Mouse (Mus musculus): Measurements from ENCODE around the gene Mettl22.

Mettl22 gene

DNA sequence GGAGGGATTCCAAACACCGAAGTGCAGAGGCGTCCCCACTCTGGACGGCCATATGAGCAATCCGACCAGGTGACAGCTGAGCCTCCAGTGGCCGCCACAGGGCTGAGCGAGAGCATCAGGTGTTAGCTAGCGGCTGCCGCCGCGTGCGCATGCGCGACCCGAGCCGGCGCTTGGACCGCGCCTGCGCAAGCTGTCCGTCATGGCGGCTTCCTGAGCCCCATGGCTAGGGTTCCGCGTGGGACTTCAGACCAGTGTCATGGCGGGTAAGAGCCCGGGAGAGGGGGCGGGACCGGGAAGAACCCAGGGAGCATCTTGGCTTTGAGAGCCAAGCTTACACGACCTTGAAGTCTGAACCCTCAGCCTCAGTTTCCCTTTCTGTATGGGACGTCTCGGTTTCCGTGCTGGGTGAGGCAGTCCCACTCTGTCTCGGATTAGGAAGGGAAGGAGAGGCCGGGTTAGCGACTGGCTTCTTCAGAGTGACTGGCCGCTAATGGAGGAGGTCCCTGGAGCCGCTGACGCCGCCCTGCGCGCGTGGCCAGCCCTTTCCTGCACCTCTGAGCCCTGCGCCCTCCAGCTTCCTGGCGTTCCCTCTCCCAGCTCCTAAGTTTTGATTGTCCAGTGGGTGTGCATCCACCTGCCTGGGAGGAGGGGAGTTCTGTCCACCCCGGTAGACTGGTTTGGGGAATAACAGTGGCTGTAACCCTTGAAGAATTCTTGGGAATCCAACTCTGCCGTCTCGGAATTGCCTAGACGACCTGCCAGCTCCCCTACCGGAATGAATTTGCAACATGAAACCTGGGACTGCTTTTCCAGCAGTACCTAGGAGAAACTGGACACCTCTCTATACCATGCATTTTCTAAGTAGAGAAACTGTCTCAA is at the start of gene Mettl22:
Gene Mettl22 (plus strand): TSS at position 186 of the 879 bp plus-strand sequence.
- DNase-seq, result peak; percentile 92

- DNase-seq, result no peak
Measured at GRCm38 (mm10) chr16:8420842-8421241, 49.7 kb upstream of the Mettl22 start.

- no peak for DNase-seq
Measured at GRCm38 (mm10) chr16:8423626-8424114, 46.9 kb upstream of the Mettl22 start.

GRCm38 (mm10) chr16:8424161-8424970 is 46.2 kb upstream of the Mettl22 start:
- no peak for DNase-seq

DNA sequence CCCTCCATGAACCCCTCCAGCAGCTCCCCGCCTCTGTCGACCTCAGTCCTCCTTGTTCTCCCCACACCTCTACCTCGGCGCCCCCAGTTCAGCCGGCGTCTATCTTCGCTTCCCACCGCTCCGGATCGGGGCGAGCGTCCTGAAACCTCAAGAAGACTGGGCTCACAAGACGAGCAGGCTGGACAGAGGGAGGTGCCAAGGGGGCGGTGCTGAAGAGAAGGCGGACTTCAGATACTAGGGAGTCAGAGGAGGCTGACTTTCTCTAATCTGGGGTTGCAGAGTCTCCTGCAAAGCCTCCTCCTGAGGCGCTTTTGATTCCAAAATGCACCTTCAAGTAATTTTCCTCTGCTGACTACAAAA is 45.6 kb upstream of the Mettl22 start, which contains the start of gene Tmem114:
Gene Tmem114 (minus strand): TSS at position 166 of the 360 bp plus-strand sequence.
- no peak for DNase-seq

- DNase-seq, result no peak
Measured at GRCm38 (mm10) chr16:8425736-8426135, 44.9 kb upstream of the Mettl22 start.

DNA sequence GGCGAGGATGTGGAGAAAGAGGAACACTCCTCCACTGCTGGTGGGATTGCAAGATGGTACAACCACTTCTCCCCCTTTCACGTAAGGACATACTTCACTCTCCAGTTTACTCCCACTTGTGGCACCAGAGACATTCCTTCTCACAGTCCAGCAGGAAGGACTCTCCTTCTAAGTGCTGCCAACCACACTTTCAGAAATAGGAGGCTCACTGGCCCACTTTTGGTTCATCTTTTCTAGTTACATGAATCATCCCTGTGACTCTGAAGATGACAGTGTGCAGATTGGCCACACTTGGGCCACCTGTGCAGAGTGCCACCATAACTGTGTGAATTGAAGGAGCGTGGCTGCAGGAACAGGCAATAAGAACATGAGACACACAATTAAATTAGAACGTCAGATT is 41.1 kb upstream of the Mettl22 start:
- DNase-seq, result no peak

- DNase-seq, result no peak
Measured at GRCm38 (mm10) chr16:8432616-8433015, 38.0 kb upstream of the Mettl22 start.

DNA sequence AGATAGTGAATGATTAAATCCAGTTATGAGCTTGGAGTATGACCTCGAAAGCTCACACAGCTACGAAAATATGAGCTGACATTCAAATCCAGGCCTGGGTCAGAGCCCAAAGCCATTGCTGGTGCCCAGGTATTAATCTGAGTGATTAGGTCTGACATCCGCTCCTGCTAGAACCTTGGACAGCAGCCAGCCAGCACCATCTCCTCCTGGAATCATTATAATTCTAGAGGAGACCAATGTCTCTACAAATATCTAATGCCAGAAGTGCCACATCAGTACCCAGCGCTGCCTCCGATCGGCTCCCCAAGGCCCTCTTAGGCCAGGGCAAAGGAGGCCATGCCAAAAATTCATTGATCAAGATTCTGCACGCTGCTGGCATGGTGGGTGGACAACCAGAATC is 25.7 kb upstream of the Mettl22 start:
- no peak for DNase-seq

- no peak for DNase-seq
Measured at GRCm38 (mm10) chr16:8446256-8446655, 24.3 kb upstream of the Mettl22 start.

DNA sequence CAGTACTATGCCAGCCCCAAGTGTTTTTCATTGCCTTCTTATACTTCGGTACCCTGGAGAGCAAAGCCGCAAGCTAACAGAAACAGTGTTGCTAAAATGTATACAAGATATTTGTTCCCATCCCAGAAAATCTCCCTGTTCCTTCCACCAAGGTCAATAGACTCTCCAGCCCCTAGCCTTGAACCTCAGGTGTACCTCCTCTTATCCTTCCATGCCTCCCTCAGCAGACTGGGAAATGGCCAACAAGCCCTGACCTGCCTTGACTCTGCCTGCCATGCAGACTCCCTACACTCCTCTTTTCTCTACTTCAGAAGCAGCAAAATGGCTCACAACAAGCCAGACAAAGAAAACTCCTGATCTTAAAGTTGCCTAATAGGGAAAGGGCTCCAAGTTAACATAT is 17.3 kb upstream of the Mettl22 start:
- DNase-seq, result no peak

DNA sequence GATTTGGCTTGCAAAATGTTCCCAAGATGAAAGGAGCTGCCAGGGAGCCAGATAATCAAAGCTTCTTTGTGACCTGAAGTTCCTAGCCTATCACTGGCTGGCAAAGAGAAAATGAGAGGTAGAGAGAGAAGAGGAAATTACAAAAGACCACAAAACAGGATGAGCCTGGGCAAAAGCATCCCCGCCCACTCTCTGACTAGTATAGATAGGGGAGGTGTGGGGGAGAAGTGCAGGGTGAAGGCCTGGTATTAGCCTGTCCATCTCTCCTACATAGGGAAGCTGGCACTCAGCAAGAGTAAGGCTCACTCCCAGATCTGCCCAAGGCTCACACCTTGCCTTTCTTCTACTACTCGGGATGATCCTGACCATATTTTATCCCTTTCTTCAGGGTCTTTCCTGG is 15.4 kb upstream of the Mettl22 start:
- no peak for DNase-seq

DNA sequence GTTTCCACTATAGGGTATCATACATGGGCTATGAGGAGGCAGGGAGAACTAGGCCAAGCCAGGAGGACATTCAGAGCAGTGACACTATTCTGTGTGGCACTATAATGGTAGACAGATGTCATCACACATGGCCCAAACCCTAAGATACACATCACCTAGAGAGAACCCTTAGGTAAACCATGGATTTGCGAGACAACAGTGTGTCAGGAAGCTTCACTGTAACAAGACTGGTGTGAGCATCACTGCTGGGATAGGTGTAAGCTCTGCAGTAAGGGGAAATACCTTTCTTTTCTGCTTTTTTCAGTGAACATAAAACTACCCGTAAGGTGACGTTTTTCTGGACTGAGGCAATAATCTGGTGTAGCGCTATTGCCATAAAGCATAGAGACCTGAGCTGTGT is 12.2 kb upstream of the Mettl22 start:
- DNase-seq, result no peak

- peak; percentile 77 for DNase-seq
Measured at GRCm38 (mm10) chr16:8459098-8459497, 11.5 kb upstream of the Mettl22 start.

DNA sequence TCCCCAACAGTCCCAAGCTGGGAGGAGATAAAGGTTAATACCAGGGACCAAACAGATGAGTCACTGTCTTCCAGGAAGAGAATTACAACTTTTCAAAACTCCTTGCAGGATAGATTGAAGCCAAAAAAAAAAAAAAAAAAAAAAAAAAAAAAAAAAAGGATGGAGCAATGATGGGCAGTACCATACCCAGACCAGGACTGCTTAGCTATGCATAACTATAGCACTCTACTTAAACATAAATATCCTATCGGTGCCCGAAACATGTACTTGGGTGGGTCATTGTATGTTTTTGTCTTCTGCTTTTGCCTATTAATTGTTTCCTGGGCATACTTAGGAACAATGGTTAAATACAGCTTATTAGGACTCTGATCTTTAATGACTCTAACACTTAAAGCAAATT is 456 bp upstream of the Mettl22 start:
- DNase-seq, result no peak

DNA sequence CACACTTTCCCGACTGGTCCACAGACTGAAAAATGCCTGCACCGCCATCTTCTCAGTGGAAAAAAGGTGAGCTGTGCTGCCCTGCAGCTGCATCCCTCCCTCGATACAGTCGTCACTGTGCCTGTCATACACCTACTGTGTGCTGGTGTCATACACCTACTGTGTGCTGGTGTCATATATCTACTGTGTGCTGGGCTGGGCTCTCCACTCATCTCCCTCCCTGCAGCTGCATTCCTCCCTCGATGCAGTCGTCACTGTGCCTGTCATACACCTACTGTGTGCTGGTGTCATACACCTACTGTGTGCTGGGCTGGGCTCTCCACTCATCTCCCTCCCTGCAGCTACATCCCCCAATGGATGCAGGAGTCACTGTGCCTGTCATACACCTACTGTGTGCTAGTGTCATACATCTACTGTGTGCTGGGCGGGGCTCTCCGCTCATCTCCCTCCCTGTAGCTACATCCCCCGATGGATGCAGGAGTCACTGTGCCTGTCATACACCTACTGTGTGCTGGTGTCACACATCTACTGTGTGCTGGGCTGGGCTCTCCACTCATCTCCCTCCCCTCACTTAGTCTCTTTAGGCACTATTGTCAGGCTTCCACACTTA is 16.9 kb downstream of the Mettl22 start:
- DNase-seq, result no peak

- no peak for DNase-seq
Measured at GRCm38 (mm10) chr16:8489340-8489739, 18.8 kb downstream of the Mettl22 start.

DNA sequence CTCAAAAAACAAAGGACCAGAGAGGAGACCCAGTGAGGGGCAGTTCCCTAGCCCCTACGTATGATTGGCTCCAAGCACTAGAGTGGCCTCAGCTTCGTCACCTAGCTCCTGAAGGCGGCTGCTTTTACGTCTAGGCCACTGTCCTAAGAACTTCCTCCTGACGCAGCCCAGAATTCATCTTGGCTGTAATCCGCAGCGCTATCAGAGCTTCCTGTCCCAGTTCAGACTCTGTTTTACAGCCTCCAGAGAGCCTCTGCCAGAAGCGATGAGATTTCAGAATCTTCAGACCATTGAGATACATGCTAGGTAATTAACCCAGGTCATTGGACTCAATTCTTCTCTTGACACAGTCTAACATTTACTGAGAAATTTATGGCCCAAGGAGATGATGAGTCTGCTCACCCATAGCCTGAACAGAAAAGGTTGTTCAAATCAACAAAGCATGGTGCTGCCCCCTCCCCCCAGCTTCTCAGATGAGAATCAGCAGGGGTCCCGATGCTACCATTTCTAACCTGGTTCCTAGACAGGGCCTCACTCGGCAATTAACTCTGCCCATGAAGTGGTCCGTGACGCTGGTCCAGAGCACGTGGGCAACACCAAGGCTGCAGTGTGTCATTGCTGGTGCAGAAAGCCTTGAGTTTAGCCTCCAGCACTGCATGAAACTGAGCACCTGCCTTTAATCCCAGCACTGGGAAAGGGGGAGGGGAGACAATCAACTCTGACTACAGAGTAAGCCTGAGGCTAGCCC is 21.3 kb downstream of the Mettl22 start:
- DNase-seq, result no peak

DNA sequence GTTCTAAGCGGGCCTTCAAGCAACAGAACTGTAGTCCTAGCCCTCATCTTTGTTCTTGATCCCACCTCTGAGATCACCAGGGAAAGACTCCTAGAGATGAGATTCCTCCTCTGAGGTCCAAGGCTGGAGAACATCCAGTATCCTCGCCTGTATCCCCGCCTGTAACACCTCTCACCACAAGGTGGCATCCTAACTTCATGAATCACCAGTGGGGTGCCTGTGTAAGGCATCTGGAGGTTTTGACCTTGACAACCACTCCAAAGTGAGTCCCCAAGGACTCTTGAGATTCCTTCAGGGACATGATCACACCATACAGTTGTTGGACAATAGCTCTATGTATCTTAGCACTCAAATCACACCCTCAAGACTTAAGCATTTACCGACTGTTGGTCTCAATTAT is 23.7 kb downstream of the Mettl22 start:
- DNase-seq, result peak; percentile 69

- no peak for DNase-seq
Measured at GRCm38 (mm10) chr16:8496967-8497366, 26.4 kb downstream of the Mettl22 start.

DNA sequence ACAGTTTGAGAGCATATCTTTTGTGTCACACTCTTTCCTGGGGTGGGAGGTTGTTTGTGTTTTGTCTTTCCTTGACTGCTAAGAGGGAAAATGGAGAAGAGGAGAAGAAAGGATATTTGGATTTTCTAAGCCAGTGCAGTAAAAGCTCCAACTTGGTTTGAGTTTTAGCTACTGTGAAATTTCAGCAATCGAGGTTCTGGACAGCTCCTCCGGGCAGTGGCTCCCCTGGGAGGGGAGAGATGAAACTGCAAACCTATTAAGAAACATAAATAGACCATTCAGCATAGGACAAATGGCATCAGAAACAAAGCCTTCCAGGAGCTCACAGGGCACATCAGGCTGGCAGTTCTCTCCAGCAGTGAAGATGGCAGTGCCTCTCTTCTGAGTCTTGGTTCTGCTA is 33.7 kb downstream of the Mettl22 start:
- DNase-seq, result no peak

DNA sequence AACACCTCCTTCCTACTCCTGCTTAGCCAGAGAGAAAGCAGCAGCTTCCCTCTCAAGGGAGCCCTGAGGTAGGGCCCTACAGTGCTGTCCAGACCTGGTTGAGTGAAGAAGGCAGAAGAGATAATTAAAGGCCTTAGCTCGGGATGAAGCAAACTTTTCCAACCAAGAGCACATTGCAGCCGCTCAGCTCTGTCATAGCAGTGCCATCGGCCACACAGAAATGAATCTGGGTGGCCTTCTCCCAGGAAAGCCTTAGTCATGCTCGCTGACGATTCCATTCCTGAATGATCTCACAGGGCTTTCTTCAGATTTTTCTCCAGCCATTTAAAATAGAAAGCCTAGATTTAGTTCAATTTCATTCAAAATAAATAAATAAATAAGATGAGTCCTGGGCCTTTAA is 39.3 kb downstream of the Mettl22 start:
- no peak for DNase-seq

- DNase-seq, result no peak
Measured at GRCm38 (mm10) chr16:8512830-8513229, 42.2 kb downstream of the Mettl22 start.

Data from liver (tissue).